Mouse (Mus musculus): Measurements from ENCODE around the gene Ndst2.

DNA sequence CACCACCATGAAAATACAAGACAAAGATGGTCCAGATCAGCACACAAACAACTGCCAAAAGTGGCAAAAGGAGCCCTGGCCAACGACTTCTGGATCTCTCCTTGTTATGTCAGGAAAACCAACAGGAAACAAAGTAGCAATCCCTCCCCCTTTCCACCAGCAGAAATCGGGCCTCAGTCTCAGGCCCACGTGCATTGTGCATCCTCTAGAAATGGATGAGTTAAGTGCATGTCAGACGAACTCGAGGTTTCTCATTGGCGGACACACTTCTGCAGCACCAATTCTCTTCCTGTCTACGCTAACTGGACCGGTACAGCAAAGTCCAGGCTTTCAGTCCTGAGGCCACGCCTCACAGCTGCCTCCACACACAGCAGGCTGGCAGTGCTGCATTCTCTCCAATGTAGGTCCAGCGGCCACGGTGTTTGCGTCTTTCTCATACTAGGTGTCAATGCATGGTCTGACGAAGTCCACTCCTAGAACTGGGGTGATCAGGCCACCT, 1.6 kb upstream of the Ndst2 start:
- TF ChIP-seq CTCF (IDR thresholded peaks at IDR 0.05; ENCODE audit: low read depth) (no peak), EP300 (optimal IDR thresholded peaks at IDR 0.05) (no peak)
